Mouse (Mus musculus) ES-E14 (cell line): ENCODE measurements around the gene 3110070M22Rik.
A peak's percentile ranks its signal among the peaks of the same experiment; 100 is the strongest.

Experiments used
- CHD2 ChIP-seq: IDR thresholded peaks from 2 replicates; pipeline ENCODE4 v1.6.1; 2014; ENCODE audit warnings: mild to moderate bottlenecking, low read depth, low read length, inconsistent platforms
- MAFK ChIP-seq: IDR thresholded peaks from 2 replicates; pipeline ENCODE4 v1.6.1; 2014; ENCODE audit warnings: mild to moderate bottlenecking, low read depth, low read length, inconsistent platforms; ENCODE audit not compliant: insufficient read depth
- ZC3H11A ChIP-seq: IDR thresholded peaks from 2 replicates; pipeline ENCODE4 v1.6.1; 2012; ENCODE audit warnings: low read depth, mild to moderate bottlenecking, inconsistent platforms, low read length, borderline replicate concordance
- ZNF384 ChIP-seq: IDR thresholded peaks from 2 replicates; pipeline ENCODE4 v1.6.1; 2012; ENCODE audit warnings: low read depth, low read length, inconsistent platforms

- TF ChIP-seq ZNF384 (no peak), ZC3H11A (no peak), MAFK (peak; percentile 47; the same call in 1 of the 2 replicates), CHD2 (no peak)
These were observed 26.1 kb downstream of the 3110070M22Rik start for GRCm38 (mm10) chr13:119461900-119462595.
